Mouse (Mus musculus) mouse trophoblast stem cell (cell line): ENCODE data around the gene Sh3bgrl3.

Experiments
- in situ Hi-C, 2 experiments: fragments of 300-500 bp; cut with MseI, MboI; formaldehyde crosslinking; loops; 2 replicates in 1 of 2; 3 replicates in 1 of 2; pipeline ENCODE4 v1.15.1; 2025

Sh3bgrl3 gene

DNA sequence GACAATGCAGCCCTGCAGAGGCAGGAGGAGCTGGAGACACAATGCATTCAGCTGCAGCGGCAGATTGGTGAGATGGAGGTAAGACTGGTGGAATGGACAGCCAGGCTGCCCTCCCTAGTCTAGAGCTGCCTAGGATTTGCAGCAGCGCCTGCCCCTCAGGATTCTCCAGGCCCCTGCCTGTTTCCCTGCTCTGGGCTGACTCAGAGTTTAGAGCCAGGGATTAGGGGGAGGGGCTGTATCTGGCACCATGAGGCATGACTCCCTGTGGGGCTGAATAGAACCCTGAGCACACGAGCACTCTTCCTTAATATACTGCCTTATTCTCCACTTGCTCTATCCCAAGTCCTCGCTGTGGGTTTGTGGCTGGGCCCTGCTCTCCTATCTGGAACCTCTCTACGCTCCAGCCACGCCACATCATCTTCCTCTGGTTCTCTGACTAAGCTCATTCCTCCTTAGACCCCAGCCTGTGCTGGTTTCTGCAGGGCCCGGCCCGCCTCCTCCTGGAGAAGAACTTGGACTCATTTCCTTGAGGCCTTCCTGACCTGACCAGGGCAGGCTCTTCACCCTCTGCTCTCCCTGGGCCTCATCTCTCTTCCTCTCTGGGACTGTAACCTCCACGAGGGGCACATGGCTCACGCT lies 15.1 kb downstream of the Sh3bgrl3 start:
- in situ Hi-C loops, result no loop called here

DNA sequence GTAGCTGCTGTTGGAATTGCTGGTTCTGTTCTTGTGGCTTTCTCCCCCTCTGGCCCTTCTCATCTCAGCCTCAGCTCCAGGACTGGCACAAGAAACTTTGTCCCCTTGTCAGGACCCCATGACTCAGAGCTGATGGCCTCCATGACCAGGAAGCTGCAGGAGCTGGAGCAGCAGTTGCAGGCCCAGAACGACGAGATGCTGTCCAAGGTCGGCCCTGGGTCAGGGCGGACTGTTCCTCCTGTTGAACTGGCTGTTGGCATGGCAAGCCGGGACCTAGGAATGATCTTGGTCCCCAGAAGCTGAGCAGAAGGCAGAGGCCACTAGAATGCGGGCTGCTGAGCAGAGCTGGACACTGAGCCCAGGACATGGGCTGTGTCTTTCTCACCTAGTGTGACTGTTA lies 16.2 kb downstream of the Sh3bgrl3 start:
- in situ Hi-C loops, result no loop called here

DNA sequence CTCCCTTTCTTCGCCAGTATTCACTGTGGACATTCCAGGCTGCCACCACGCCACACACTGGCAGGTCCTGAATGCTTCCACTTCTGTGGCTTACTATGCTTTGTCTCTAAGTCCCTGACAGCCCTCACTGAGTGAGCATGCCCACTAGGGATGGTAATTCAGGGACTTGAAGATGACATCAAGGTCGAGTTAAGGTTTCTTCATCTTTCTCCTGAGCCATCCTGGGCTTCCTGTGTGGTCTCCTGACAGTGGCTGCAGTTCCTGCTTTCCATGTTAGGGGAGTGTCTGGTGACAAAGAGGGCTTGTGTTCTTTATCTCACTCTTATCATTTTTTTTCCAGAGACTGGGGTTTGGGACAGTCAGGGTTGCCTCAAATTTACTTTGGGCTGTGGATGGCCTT lies 17.9 kb downstream of the Sh3bgrl3 start:
- in situ Hi-C loops, result no loop called here

DNA sequence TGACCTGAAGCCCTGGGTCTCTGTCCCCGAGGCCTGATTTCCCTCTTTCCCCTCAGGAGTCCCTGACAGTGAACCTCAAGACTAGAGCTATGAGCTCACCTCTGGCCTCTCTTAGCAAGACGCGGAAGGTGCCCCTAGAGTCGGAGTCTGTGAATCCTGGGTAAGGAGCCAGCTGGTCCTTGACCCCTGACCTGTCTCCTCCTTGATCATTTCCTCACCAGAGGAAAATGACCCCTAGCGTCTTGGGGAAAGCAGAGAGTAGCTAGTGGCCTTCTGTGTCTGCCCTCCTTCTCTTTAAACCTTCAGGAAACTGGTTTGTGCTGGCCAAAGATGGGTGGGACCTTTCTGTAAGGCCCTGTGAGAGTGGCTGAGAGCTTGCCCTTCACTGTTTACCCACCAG lies 20.4 kb downstream of the Sh3bgrl3 start:
- in situ Hi-C loops, result no loop called here

GRCm38 (mm10) chr4:134107730-134108129 lies 20.9 kb downstream of the Sh3bgrl3 start:
- in situ Hi-C loops, result no loop called here

- in situ Hi-C loops, result no loop called here
Observed at GRCm38 (mm10) chr4:134106105-134106504, 22.5 kb downstream of the Sh3bgrl3 start.

GRCm38 (mm10) chr4:134102742-134103119 lies 25.9 kb downstream of the Sh3bgrl3 start:
- in situ Hi-C loops, result no loop called here

GRCm38 (mm10) chr4:134101979-134102741 lies 26.4 kb downstream of the Sh3bgrl3 start, which contains the start of gene Ubxn11:
Gene Ubxn11 (plus strand): TSS chr4:134102570.
- in situ Hi-C loops, result no loop called here

- in situ Hi-C loops, result no loop called here
Observed at GRCm38 (mm10) chr4:134100245-134100644, 28.3 kb downstream of the Sh3bgrl3 start.

DNA sequence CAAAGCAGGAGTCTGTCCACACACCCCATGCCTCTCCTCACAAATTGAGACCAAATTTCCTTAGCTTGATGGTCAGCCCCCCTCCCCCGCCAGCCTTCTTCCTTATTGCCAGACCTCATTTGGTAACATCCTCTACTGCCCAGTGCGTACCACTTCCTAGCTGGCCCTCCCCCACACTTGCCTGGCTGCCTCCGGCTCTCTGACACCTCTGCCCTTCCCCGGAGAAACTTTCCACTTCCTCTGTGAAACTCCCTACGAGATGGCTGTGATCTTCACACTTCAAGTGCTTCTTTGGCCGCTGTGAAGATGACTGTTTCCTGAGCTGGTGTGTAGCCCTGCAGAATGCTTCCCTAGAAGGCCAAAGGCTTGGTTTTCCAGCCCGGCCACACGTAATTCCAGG lies 30.0 kb downstream of the Sh3bgrl3 start:
- in situ Hi-C loops, result no loop called here

DNA sequence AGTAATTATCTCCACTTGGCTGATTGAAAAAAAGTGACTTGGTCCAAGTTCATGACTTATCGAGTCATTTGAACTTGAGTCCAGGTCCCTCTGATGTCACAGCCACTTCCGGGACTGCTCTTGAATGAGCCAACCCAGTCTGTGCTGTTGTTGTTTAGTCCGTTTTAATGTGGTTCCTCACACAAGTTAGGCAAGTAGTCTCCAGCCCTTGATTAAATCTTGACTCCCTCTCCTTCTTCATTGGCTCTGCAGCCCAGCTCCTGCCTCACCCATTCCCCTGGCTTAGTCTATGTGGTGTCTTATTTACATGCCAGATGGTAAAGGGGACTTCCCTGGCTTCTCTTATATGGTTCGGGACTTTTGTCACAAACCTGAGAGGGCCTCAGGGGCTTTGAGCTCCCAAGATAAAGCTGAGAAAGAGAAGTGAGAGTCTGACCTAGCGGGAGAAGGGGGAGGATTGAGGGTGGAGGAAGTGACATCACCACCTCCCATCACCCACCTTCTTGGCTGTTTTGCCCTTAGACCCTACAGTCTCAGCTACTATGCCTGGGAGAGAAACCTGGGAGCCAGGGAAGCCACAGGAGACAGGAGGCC lies 31.5 kb downstream of the Sh3bgrl3 start:
- in situ Hi-C loops, result no loop called here

DNA sequence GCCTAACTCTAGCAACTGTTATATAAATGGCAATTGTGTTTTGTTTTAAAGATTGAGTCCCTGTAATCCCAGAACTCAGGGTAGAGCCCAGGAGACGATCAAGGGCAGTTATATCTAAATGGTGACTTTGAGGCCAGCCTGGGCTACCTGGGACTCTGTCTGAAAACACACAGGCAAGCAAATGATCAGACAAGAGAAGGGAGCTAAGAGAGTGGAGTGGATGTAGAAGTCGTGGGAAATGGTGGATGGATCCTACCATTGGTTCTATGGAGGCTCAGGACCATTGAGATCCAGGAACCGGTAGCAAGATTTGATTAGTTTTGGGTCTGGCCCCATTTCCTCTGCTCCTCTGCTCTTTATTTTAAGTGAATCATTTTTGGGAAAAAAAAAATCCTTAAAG lies 32.5 kb downstream of the Sh3bgrl3 start:
- in situ Hi-C loops, result no loop called here

DNA sequence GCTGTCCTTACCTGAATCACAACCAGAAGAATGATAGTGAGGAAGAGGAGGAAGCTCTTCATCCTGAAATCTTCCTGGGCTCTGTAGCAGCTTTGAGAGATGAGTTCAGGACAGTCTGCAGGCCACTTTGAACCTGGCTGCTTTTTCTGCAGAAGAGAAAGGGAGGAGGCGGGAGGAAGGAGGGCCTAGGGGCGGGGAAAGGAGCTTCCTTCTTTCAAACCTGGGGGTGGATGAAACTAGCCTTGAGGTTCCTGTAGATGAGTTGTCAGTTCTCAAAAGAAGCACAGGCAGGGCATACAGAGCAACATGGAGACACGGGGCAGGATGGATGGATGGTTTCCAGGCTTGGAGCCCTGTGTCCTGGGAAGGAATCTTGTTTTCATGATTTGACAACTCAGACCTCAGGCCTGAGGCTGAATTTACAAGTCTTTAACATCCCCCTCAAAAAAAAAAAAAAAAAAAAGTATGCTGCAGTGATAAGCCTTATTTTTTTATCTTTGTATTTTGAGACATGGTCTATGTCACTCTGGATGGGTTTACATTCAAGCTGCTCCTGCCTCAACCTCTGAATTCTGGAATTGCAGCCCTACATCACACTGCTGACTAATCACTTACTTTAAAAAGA lies 33.6 kb downstream of the Sh3bgrl3 start, which contains the start of gene Cd52:
TSS of gene Cd52 (minus strand) at position 160 of the 625 bp plus-strand sequence.
- in situ Hi-C loops, result loop anchor here (5.0 kb wide), 2 partner anchors 32 to 37 kb away; partner anchors contain the start of gene Sh3bgrl3 (in 1 of the 2)

DNA sequence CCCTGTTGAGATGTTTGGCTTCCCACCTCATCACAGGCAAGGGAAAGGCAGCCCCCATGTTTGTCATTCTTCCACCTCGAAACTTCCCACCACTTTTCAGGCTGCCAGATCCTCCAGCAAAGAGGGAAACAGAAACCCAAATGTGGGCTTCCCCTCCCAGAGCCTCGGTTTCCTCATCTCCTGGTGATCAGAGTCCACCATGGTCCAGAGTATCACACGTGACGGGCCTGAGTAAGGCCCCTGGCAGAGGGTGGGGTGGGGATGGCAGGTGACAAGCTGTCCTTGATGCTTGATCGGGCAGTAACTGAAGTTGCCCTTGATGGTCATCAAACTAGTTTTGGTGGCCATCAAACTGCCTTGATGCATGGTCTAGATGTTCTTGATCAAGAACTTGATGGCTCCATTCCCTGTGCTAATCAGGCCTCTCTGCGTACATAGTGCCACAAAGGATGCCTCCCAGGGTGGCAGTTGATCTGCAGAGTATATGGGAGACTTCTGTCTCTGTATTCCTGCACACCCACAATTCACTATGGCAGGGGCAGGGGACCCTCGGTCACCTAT lies 34.5 kb downstream of the Sh3bgrl3 start:
- in situ Hi-C loops, result loop anchor here (5.0 kb wide), 2 partner anchors 33 to 38 kb away; partner anchors contain the start of gene Sh3bgrl3 (in 1 of the 2)

DNA sequence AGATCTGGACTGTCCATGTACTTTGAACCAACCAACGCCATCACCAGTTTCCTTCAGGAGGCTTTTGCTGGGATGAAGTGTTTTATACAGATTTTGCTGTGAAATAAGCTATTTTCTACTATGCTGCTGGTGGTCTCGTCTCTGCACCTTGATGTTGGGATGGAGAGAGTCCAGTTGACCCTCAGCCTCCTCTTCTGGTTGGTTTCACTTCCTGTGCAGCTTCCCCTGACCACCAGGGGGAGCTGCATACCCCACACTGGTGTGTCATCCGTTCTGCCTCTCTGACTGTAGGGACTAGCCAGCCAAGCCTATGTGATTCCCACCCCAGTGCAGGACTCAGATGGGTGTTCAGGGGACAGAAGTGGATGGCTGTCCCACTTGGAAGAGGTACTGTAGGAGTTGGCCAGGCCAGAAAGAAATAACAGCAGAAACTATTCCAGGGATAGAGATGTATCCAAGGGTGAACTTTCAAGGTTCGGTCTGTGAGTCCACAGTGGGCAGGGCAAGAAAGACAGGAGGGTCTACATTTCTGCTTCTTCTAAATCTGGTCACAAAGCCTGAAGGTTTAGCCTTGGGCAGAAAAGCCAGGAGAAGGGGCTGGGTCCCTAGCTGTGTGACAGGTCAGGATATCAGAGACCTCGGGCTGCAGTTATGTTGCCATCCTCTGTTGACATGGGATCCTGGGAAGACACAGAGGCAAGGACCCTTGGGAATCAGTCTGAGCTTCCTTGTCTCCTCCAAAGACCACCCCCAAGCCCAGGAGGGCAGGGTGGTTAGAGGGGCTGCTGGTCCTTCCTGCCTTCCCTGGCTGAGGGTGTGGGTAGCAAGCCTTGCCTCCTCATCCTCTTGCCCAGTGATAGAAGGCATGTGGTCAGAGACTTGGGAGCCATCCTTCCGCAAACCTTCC lies 36.0 kb downstream of the Sh3bgrl3 start:
- in situ Hi-C loops, result loop anchor here (5.0 kb wide), 2 partner anchors 35 to 40 kb away; partner anchors contain the start of gene Sh3bgrl3 (in 1 of the 2)

DNA sequence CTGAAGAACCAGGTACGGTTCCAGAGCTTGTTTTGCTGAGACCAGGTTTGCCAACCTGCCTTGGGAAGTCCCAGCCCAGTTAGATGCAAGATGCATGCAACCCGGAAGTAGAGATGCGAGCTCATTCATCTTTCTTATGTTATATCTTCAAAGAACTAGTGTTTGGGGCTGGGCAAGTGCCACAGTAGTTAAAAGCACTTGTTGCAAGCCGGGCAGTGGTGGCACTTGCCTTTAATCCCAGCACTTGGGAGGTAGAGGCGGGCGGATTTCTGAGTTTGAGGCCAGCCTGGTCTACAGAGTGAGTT lies 37.4 kb downstream of the Sh3bgrl3 start:
- in situ Hi-C loops, result loop anchor here (5.0 kb wide), 2 partner anchors 36 to 41 kb away; partner anchors contain the start of gene Sh3bgrl3 (in 1 of the 2)

DNA sequence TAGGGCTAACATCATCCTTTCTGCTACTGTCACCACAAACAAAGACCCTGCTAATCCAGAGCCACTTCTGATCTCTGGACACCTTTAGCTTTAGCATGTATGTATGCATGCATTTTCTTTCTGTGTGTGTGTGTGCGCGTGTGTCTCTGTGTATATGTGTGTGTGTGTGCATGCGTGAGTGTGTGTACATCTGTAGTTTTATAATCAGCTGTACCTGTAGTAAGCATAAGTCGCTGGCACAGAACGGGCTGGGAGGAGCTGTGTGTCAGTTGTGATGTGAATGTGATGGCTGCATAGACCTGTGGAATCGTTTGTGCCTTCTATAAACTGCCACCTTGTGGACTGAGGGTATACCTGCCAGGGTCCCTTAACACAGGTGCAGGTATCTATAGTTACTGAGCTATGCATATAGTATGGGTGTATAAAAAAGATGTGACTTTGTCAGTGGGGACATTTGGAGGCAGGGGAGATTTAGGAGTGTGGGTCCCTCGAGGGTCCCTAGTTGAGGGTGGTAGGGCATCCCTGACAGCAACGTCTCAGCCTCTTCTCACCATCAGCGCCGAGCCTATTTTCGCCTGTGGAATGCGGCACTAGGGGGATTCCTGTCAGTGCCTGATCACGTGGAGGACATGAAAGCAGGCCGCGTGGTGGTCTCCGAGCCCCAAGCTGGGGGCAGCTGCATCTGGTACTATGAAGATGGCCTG lies 37.9 kb downstream of the Sh3bgrl3 start:
- in situ Hi-C loops, result loop anchor here (5.0 kb wide), 2 partner anchors 37 to 42 kb away; partner anchors contain the start of gene Sh3bgrl3 (in 1 of the 2)

GRCm38 (mm10) chr4:134089029-134089428 lies 39.6 kb downstream of the Sh3bgrl3 start:
- in situ Hi-C loops, result no loop called here

DNA sequence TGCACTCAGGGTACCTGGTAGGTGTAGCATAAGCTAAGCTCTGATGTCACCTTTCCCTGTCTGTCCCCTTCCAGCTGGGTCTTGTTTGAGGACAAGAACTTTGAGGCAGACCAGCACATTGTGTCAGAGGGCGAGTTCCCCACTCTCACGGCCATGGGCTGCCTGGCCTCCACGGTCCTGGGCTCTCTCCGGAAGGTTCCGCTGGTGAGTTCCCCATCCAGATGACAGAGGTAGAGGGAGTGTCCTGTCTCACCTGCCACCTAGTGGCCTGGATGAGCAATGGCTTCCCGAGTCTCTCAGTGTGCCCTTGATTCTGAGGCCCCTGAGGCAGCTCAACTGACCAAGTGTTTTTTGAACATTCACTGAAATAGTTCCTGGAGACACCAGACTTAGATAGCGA lies 41.2 kb downstream of the Sh3bgrl3 start:
- in situ Hi-C loops, result no loop called here

GRCm38 (mm10) chr4:134084999-134085398 lies 43.6 kb downstream of the Sh3bgrl3 start:
- in situ Hi-C loops, result no loop called here
